Mouse (Mus musculus) megakaryocyte, adult 5-6 weeks (primary cell): ENCODE results near the gene Zfp146. TPM values are rescaled to one million over a fixed set of nuclear protein-coding genes. Genes with fewer than 3 reads are reported as not detected.
"Not testable (repeated sequence)": the region's sequence is repeated elsewhere in the genome, so short reads cannot be mapped to it uniquely, and the experiment has no call there.

Source experiments
- ATAC-seq: 2 replicates; pipeline ENCODE4 v1.8.0; 2016; ENCODE audit warnings: mild to moderate bottlenecking, inconsistent platforms; ENCODE audit not compliant: poor library complexity, severe bottlenecking
- total RNA-seq, 2 experiments: library from RNA; stranded (forward) in 1 of 2; stranded (reverse) in 1 of 2; fragments of 153-499, 151-499 nt in 1 of 2; fragments of 221-1000, 200-1000 nt in 1 of 2; gene quantifications; 2 replicates each; pipeline versions ENCODE4 v1.2.3 to v1.2.4; 2015 to 2017

The Zfp146 gene
- 16.6 and 25.2 TPM in 2 replicates for total RNA-seq (2015)
- 32.8 and 35.2 TPM in 2 replicates for total RNA-seq (2017)

- ATAC-seq = peak; percentile 98
Observed at GRCm38 (mm10) chr7:30169583-30170282, at the start of gene Zfp146. Zfp146 (minus strand) TSS chr7:30169750.

GRCm38 (mm10) chr7:30217277-30217676 lies 47.7 kb upstream of the Zfp146 start:
- no peak for ATAC-seq

GRCm38 (mm10) chr7:30216723-30217151 lies 47.2 kb upstream of the Zfp146 start:
- peak; percentile 87 for ATAC-seq

- ATAC-seq = no peak
Observed at GRCm38 (mm10) chr7:30215875-30216274, 46.3 kb upstream of the Zfp146 start.

GRCm38 (mm10) chr7:30213881-30214280 lies 44.3 kb upstream of the Zfp146 start:
- ATAC-seq = no peak

GRCm38 (mm10) chr7:30211025-30211424 lies 41.5 kb upstream of the Zfp146 start:
- no peak for ATAC-seq

- not testable (repeated sequence) for ATAC-seq
Observed at GRCm38 (mm10) chr7:30206364-30206763, 36.8 kb upstream of the Zfp146 start.

- ATAC-seq = peak; percentile 94
Observed at GRCm38 (mm10) chr7:30205383-30205782, 35.8 kb upstream of the Zfp146 start.

GRCm38 (mm10) chr7:30204380-30204779 lies 34.8 kb upstream of the Zfp146 start:
- ATAC-seq = no peak

- no peak for ATAC-seq
Observed at GRCm38 (mm10) chr7:30202895-30203690, 33.5 kb upstream of the Zfp146 start.

GRCm38 (mm10) chr7:30200661-30201060 lies 31.1 kb upstream of the Zfp146 start:
- ATAC-seq = not testable (repeated sequence)

GRCm38 (mm10) chr7:30200200-30200599 lies 30.6 kb upstream of the Zfp146 start:
- no peak for ATAC-seq

GRCm38 (mm10) chr7:30199498-30200139 lies 30.1 kb upstream of the Zfp146 start:
- no peak for ATAC-seq

- ATAC-seq = peak; percentile 68
Observed at GRCm38 (mm10) chr7:30198481-30198971, 29.0 kb upstream of the Zfp146 start, which contains the start of gene Capns1. Capns1 (minus strand) TSS chr7:30198811.

GRCm38 (mm10) chr7:30197592-30198129 lies 28.1 kb upstream of the Zfp146 start:
- no peak for ATAC-seq

- no peak for ATAC-seq
Observed at GRCm38 (mm10) chr7:30196171-30196570, 26.6 kb upstream of the Zfp146 start.

- ATAC-seq = no peak
Observed at GRCm38 (mm10) chr7:30195461-30195860, 25.9 kb upstream of the Zfp146 start.

- ATAC-seq = peak; percentile 90
Observed at GRCm38 (mm10) chr7:30194884-30195283, 25.3 kb upstream of the Zfp146 start.

- peak; percentile 17 for ATAC-seq
Observed at GRCm38 (mm10) chr7:30194101-30194831, 24.7 kb upstream of the Zfp146 start.

- ATAC-seq = peak; percentile 74
Observed at GRCm38 (mm10) chr7:30193581-30194100, 24.1 kb upstream of the Zfp146 start.
